Mouse (Mus musculus): ENCODE results near the gene Sned1. TPM values are rescaled to one million over a fixed set of nuclear protein-coding genes. Genes with fewer than 3 reads are reported as not detected.

The Sned1 gene
- polyA plus RNA-seq, 1 experiment from 2014 or later = 7.2 TPM

DNA sequence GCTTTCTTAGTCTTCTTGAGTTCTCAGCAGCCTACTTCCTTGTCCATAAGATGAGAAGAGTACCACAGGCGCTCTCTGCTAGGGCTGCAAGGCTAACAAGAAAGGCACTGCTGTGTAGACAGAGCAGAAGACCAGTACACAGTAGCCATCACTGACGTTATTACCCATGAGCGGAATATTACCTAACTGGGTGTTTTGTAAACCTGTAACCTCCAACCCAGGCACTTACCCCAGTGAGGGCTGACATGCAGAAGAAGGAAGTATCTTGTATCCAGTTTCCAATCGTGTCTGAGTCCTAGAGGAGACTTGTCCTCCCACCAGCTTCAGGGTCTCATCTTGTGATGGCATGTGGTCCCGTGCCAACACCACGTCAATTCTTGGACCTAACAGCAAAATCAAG lies 88.3 kb downstream of the Sned1 start:
- Histone ChIP-seq H3K4me2 (no peak overlapping the region), H3K9me3 (replicated peaks) (no peaks in the 10 kb centered on the region), H3K36me3 (peaks cover 80% of the 10 kb centered on the region), H3K4me1 (replicated peaks) (no peaks in the 10 kb centered on the region), H3K27ac (ENCODE audit: poor library complexity, severe bottlenecking) (no peak overlapping the region), H3K9ac (no peak overlapping the region), H3K4me3 (no peak overlapping the region), H3K27me3 (replicated peaks) (no peaks in the 10 kb centered on the region)
- no peak for ATAC-seq (ENCODE audit: insufficient number of reproducible peaks, low FRiP score)
- 88% methylated on average over 6 of the region's 6 CpGs for WGBS

DNA sequence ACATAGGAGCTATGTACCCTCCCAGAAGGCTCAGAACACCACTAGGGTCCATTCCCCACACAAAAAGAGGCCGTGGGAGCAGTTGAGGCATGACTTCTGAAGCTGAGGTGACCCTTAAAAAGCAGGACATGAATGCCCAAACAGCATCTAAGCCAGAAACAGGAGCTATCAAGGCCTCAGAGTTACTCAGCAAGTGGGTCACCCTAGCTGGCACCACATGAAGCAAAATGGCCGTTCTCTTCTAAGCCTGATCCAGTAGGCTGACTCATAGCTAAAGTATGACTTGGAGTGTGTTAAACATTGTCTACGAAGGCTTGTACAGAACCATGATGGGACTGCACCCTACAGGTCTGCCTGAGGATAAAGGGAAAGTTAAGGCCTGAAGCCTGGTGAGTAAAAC lies 90.8 kb downstream of the Sned1 start:
- no peak overlapping the region for H3K27ac ChIP-seq (ENCODE audit: poor library complexity, severe bottlenecking)
- no peak for ATAC-seq (ENCODE audit: insufficient number of reproducible peaks, low FRiP score)
- no peaks in the 10 kb centered on the region for H3K4me1 ChIP-seq (replicated peaks)
- H3K36me3 ChIP-seq = peaks cover 69% of the 10 kb centered on the region
- H3K4me3 ChIP-seq = no peak overlapping the region
- H3K9me3 ChIP-seq (replicated peaks) = no peaks in the 10 kb centered on the region
- H3K9ac ChIP-seq = no peak overlapping the region
- no peak overlapping the region for H3K4me2 ChIP-seq
- no peaks in the 10 kb centered on the region for H3K27me3 ChIP-seq (replicated peaks)
- WGBS = 82% methylated on average over 3 of the region's 3 CpGs

DNA sequence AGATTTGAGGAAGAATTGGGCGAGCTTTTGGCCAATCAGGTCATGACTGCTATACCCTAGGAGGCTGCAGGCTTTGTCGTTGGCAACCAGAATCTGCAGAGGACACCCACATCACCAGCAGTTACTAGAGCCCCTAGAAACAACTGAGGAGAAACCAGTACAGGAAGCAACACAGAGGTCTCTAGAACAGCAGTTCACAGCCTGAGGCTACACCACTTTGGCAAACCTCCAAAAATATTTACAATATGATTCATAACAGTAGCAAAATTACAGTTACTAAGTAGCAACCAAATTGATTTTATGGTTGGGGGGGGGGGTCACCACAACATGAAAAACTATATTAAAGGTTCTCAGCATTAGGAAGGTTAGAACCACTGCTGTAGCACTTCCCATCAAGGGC lies 99.0 kb downstream of the Sned1 start:
- WGBS = 76% methylated on average over 2 of the region's 2 CpGs
- Histone ChIP-seq H3K9me3 (replicated peaks) (no peaks in the 10 kb centered on the region), H3K4me2 (no peak overlapping the region), H3K36me3 (peaks cover 53% of the 10 kb centered on the region), H3K9ac (no peak overlapping the region), H3K27me3 (replicated peaks) (no peaks in the 10 kb centered on the region), H3K27ac (ENCODE audit: poor library complexity, severe bottlenecking) (no peak overlapping the region), H3K4me3 (no peak overlapping the region), H3K4me1 (replicated peaks) (no peaks in the 10 kb centered on the region)
- ATAC-seq (ENCODE audit: insufficient number of reproducible peaks, low FRiP score) = no peak

DNA sequence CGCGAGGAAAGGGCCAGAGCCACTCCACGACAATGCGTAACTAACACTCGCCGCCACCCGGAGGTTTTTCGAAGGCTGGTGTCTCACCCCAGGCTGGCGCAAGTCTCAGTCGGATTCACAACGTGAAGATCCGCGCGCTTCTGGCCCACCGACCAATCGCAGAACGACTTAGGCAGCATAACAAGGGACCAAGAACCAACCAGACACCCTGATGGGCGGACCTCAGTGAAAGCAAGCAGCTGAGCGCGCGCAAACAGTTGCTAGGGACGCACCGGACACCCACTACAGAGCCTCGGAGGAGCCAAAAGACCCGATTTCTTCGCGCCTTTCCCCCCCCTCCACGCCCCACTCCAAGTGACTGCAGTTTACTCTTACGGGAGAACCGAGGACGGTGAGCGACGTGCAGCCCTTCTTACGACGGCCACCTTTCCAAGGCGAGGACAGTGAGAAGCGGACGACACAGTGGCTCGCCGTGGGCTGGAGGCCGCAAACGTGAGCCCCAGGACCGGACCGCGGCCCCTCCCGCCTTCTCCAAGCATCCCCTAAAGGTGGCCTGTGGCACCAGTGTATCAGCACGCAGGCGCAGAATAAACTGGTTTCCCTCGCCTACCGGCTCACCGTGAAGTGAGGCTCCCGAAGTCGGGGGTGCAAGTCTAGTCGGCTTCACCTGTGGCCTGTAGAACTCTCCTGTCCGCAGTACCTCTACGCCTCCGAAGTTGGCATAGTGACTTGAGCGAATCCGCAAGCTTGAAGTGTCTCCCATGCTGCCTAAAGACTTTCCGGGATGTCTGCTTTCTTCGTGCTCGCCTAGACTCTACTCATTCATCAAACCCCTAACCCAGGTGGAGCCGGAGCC lies 107.2 kb downstream of the Sned1 start, which contains the start of the genes Ppp1r7 and Pask:
Gene Ppp1r7, plus strand, starts transcription at position 207 of the 856 bp plus-strand sequence.
Gene Pask, minus strand, starts transcription at position 835 of the 856 bp plus-strand sequence.
- under 1% methylated on average over 63 of the region's 63 CpGs for WGBS

DNA sequence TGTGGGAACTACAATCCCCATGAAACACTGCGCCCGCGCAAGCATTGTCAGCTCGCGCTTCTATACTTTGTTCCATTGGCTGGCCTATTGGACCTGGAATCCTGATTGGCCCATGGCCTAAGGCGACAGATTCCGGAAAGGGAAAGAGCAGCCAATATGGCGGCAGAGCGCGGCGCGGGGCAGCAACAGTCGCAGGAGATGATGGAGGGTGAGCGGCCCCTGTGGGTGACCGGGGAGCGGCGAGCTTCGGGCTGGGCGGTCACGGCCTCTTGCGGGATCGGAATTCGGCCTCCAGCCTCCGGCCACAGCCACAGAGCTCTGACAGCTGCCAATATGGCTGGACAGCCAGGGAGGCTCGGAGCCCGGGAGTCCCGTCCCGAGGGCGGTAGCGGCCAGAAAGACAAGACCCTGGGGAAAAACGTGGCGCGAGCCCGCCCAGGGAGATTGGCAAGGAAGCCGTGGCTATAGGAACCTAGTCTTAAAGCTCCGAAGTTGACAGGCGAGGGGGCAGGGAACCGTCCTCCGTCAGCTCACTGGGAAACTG lies 107.9 kb downstream of the Sned1 start:
- ATAC-seq (ENCODE audit: insufficient number of reproducible peaks, low FRiP score) = peak; percentile 96
- under 1% methylated on average over 39 of the region's 39 CpGs for WGBS
- H3K4me1 ChIP-seq (replicated peaks) = peaks cover 8% of the 10 kb centered on the region

More for the DNA sequence above, 107.2 kb downstream of the Sned1 start, which contains the start of the genes Ppp1r7 and Pask:
- Histone ChIP-seq H3K9me3 (replicated peaks) (no peaks in the 10 kb centered on the region), H3K4me2 (peak within 1 kb of the TSS; percentile 84), H3K27ac (ENCODE audit: poor library complexity, severe bottlenecking) (peak within 1 kb of the TSS; percentile 53; the same call in 1 of the 2 replicates), H3K36me3 (peaks cover 16% of the 10 kb centered on the region), H3K27me3 (replicated peaks) (no peaks in the 10 kb centered on the region), H3K4me3 (peak within 1 kb of the TSS; percentile 73), H3K9ac (peak within 1 kb of the TSS; percentile 85), H3K4me1 (replicated peaks) (peaks cover 8% of the 10 kb centered on the region)
- peak; percentile 94 for ATAC-seq (ENCODE audit: insufficient number of reproducible peaks, low FRiP score)

DNA sequence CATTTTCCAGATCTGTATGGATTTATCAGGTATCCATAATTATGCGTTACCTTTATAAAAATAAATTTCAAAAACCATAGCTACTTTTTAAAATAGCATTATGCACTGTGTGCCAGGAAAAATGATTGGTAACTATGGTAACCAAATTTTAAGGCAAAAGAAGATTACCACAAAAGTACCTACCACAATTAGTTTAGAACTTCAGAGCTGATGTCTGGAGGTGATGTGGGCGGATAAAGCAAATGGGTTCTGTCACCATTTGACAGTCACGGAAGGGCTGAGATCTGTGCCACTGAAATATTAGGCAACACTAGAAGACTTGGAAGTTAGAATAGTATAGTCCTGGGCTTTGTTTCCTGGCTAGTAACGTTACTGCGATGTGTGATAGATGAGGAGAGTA lies 111.5 kb downstream of the Sned1 start:
- Histone ChIP-seq H3K4me1 (replicated peaks) (peaks cover 4% of the 10 kb centered on the region), H3K4me2 (no peak overlapping the region), H3K4me3 (no peak overlapping the region), H3K27ac (ENCODE audit: poor library complexity, severe bottlenecking) (no peak overlapping the region), H3K9ac (no peak overlapping the region), H3K36me3 (peaks cover 48% of the 10 kb centered on the region), H3K9me3 (replicated peaks) (no peaks in the 10 kb centered on the region), H3K27me3 (replicated peaks) (no peaks in the 10 kb centered on the region)
- WGBS = 91% methylated on average over 5 of the region's 5 CpGs
- ATAC-seq (ENCODE audit: insufficient number of reproducible peaks, low FRiP score) = no peak

More for the DNA sequence above, 107.9 kb downstream of the Sned1 start:
- no peaks in the 10 kb centered on the region for H3K9me3 ChIP-seq (replicated peaks)
- peaks cover 23% of the 10 kb centered on the region for H3K36me3 ChIP-seq
- H3K4me3 ChIP-seq = peak overlapping the region; percentile 73
- peak overlapping the region; percentile 85 for H3K9ac ChIP-seq
- no peaks in the 10 kb centered on the region for H3K27me3 ChIP-seq (replicated peaks)
- H3K4me2 ChIP-seq = peak overlapping the region; percentile 84
- H3K27ac ChIP-seq (ENCODE audit: poor library complexity, severe bottlenecking) = peak overlapping the region; percentile 36; the same call in 1 of the 2 replicates

DNA sequence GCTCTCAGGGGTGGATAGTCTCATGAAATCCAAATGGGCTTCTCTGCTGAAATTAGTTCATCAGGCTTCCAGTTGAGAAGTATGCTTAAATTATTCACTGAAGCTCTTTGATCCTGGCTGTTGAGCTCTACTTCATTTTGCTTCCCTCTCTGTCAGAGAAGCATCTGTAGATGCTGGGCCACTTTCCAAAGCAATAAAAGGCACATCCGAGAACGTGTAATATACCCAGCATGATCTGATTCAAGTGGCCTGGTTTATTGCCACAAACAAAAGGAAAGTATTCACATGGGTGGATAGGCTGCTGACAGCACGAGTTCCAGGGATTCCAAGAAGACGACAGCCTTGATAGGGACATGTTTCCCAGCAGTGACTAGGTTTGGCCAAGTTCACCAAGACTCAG lies 114.1 kb downstream of the Sned1 start:
- ATAC-seq (ENCODE audit: insufficient number of reproducible peaks, low FRiP score) = no peak
- Histone ChIP-seq H3K9me3 (replicated peaks) (no peaks in the 10 kb centered on the region), H3K4me3 (no peak overlapping the region), H3K27ac (ENCODE audit: poor library complexity, severe bottlenecking) (no peak overlapping the region), H3K27me3 (replicated peaks) (no peaks in the 10 kb centered on the region), H3K4me1 (replicated peaks) (no peaks in the 10 kb centered on the region), H3K4me2 (no peak overlapping the region), H3K36me3 (peaks cover 71% of the 10 kb centered on the region), H3K9ac (no peak overlapping the region)
- 50% methylated on average over 4 of the region's 4 CpGs for WGBS

Small RNA genes lying within 50 kb of the gene (microRNA-seq; reads per million reads assigned to microRNA genes)
- gene Mir6901 (not detected), gene Mir6902 (1.2 reads per million)

Other genes with a start within 250 kb of the Sned1 start
- not detected in 2 replicates for gene Aqp12, start 229.5 kb upstream of the Sned1 start, polyA plus RNA-seq (2016; fragmentation: Nextera tagmentation; extraction: Ambion mirVana)
- gene Kif1a, start 133.9 kb upstream of the Sned1 start, polyA plus RNA-seq (2016; fragmentation: Nextera tagmentation; extraction: Ambion mirVana) = 7.4 and 7.7 TPM in 2 replicates
- gene Agxt, start 100.6 kb upstream of the Sned1 start, polyA plus RNA-seq (2016; fragmentation: Nextera tagmentation; extraction: Ambion mirVana) = not detected in 2 replicates
- gene 2310007B03Rik, start 74.9 kb upstream of the Sned1 start, polyA plus RNA-seq (2016; fragmentation: Nextera tagmentation; extraction: Ambion mirVana) = not detected in 2 replicates
- gene Crocc2, start 67.1 kb upstream of the Sned1 start, polyA plus RNA-seq (2016; fragmentation: Nextera tagmentation; extraction: Ambion mirVana) = 0.11 and 0.17 TPM in 2 replicates
- 20.2 and 20.7 TPM in 2 replicates for gene Mterf4, start 70.1 kb downstream of the Sned1 start, polyA plus RNA-seq (2016; fragmentation: Nextera tagmentation; extraction: Ambion mirVana)
- gene Ppp1r7, start 107.0 kb downstream of the Sned1 start, polyA plus RNA-seq (2016; fragmentation: Nextera tagmentation; extraction: Ambion mirVana) = 59.6 and 65.9 TPM in 2 replicates
- 9.8 and 10.8 TPM in 2 replicates for gene Pask, start 107.6 kb downstream of the Sned1 start, polyA plus RNA-seq (2016; fragmentation: Nextera tagmentation; extraction: Ambion mirVana)
- gene Ano7, start 138.1 kb downstream of the Sned1 start, polyA plus RNA-seq (2016; fragmentation: Nextera tagmentation; extraction: Ambion mirVana) = 0.27 and 1.2 TPM in 2 replicates
- gene Hdlbp, start 243.0 kb downstream of the Sned1 start, polyA plus RNA-seq (2016; fragmentation: Nextera tagmentation; extraction: Ambion mirVana) = 166 and 168 TPM in 2 replicates